Mouse (Mus musculus): ENCODE measurements at regions not wholly inside any gene's neighbourhood (a gene's known extent, or its start where the extent isn't known, plus 50 kb on each side); places are given as distances from the start of the nearest gene placed in this dataset.

- H3K9ac ChIP-seq (ENCODE audit: insufficient read depth, low read depth, low read length, poor library complexity, severe bottlenecking), result no peak overlapping the region
- in situ Hi-C loops (cut with MboI; ENCODE audit: low sequenced_read_pairs in 2 of 2, unreplicated experiment in 2 of 2), result no loop called here
- no peak overlapping the region for H3K27ac ChIP-seq (ENCODE audit: insufficient read depth, low read depth, low read length, poor library complexity, severe bottlenecking)
- no peaks in the 10 kb centered on the region for H3K4me1 ChIP-seq (ENCODE audit: control insufficient read depth in 2 of 2, insufficient read depth in 2 of 2, low read length in 2 of 2, poor library complexity in 1 of 2)
- no peak for TF ChIP-seq CHD2 (IDR thresholded peaks at IDR 0.05; ENCODE audit: low read depth, low read length)
- TF ChIP-seq HCFC1 (IDR thresholded peaks at IDR 0.05; ENCODE audit: borderline replicate concordance, insufficient read depth, low read length), result no peak
- TF ChIP-seq ZC3H11A (IDR thresholded peaks at IDR 0.05; ENCODE audit: borderline replicate concordance, low read depth, low read length), result no peak
- no peak for TF ChIP-seq MAFK (IDR thresholded peaks at IDR 0.05; ENCODE audit: insufficient read depth, low read depth, low read length)
- no peak for TF ChIP-seq ZNF384 (IDR thresholded peaks at IDR 0.05; ENCODE audit: low read depth, low read length)
- DNase-seq (ENCODE audit: low read depth, low spot score), result no peak
- H3K4me3 ChIP-seq (ENCODE audit: insufficient read depth in 1 of 2, low read depth in 1 of 2, low read length in 2 of 2, poor library complexity in 1 of 2, severe bottlenecking in 1 of 2), result no peak overlapping the region
- H3K36me3 ChIP-seq (ENCODE audit: control insufficient read depth, insufficient read depth, low read length, poor library complexity, severe bottlenecking), result no peaks in the 10 kb centered on the region
- no peaks in the 10 kb centered on the region for H3K9me3 ChIP-seq (ENCODE audit: control insufficient read depth, insufficient read depth, low read depth, low read length)
Measured at GRCm38 (mm10) chr2:78655156-78655855, 212.6 kb upstream of the Ube2e3 start.

GRCm38 (mm10) chr2:78651549-78651948 lies 216.4 kb upstream of the Ube2e3 start:
- no peak for DNase-seq (ENCODE audit: low read depth, low spot score)
- no peak overlapping the region for H3K27ac ChIP-seq (ENCODE audit: insufficient read depth, low read depth, low read length, poor library complexity, severe bottlenecking)
- H3K4me3 ChIP-seq (ENCODE audit: insufficient read depth in 1 of 2, low read depth in 1 of 2, low read length in 2 of 2, poor library complexity in 1 of 2, severe bottlenecking in 1 of 2), result no peak overlapping the region
- no peak overlapping the region for H3K9ac ChIP-seq (ENCODE audit: insufficient read depth, low read depth, low read length, poor library complexity, severe bottlenecking)
- H3K36me3 ChIP-seq (ENCODE audit: control insufficient read depth, insufficient read depth, low read length, poor library complexity, severe bottlenecking), result no peaks in the 10 kb centered on the region
- H3K9me3 ChIP-seq (ENCODE audit: control insufficient read depth, insufficient read depth, low read depth, low read length), result no peaks in the 10 kb centered on the region
- TF ChIP-seq HCFC1 (IDR thresholded peaks at IDR 0.05; ENCODE audit: borderline replicate concordance, insufficient read depth, low read length), result no peak
- TF ChIP-seq ZNF384 (IDR thresholded peaks at IDR 0.05; ENCODE audit: low read depth, low read length), result no peak
- no peak for TF ChIP-seq CHD2 (IDR thresholded peaks at IDR 0.05; ENCODE audit: low read depth, low read length)
- no peak for TF ChIP-seq MAFK (IDR thresholded peaks at IDR 0.05; ENCODE audit: insufficient read depth, low read depth, low read length)
- TF ChIP-seq ZC3H11A (IDR thresholded peaks at IDR 0.05; ENCODE audit: borderline replicate concordance, low read depth, low read length), result no peak
- in situ Hi-C loops (cut with MboI; ENCODE audit: low sequenced_read_pairs in 2 of 2, unreplicated experiment in 2 of 2), result no loop called here
- H3K4me1 ChIP-seq (ENCODE audit: control insufficient read depth in 2 of 2, insufficient read depth in 2 of 2, low read length in 2 of 2, poor library complexity in 1 of 2), result no peaks in the 10 kb centered on the region

DNA sequence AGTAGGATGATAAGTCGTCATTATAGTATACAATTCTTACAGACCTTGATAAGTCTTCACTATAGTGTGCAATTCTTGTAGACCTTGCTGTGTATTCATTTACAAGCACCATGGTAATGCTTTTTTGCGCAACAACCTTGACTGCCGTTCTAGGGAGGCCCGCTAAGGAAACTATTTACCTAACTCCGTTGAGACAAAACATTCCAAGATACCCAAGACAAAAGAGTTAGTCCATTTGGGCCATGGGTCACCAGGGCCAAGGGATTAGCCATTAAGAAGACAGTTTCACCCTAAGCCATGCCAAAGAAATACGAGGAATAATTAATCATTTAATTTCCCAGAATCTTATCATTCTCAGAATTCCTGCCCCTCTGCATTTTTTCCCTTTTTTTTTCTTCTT lies 227.6 kb upstream of the Ube2e3 start:
- in situ Hi-C loops (cut with MboI; ENCODE audit: low sequenced_read_pairs in 2 of 2, unreplicated experiment in 2 of 2), result no loop called here
- H3K4me1 ChIP-seq (ENCODE audit: control insufficient read depth in 2 of 2, insufficient read depth in 2 of 2, low read length in 2 of 2, poor library complexity in 1 of 2), result no peaks in the 10 kb centered on the region
- no peak for DNase-seq (ENCODE audit: low read depth, low spot score)
- no peaks in the 10 kb centered on the region for H3K36me3 ChIP-seq (ENCODE audit: control insufficient read depth, insufficient read depth, low read length, poor library complexity, severe bottlenecking)
- no peaks in the 10 kb centered on the region for H3K9me3 ChIP-seq (ENCODE audit: control insufficient read depth, insufficient read depth, low read depth, low read length)
- TF ChIP-seq MAFK (IDR thresholded peaks at IDR 0.05; ENCODE audit: insufficient read depth, low read depth, low read length) (no peak), CHD2 (IDR thresholded peaks at IDR 0.05; ENCODE audit: low read depth, low read length) (no peak), HCFC1 (IDR thresholded peaks at IDR 0.05; ENCODE audit: borderline replicate concordance, insufficient read depth, low read length) (no peak), ZNF384 (IDR thresholded peaks at IDR 0.05; ENCODE audit: low read depth, low read length) (no peak), ZC3H11A (IDR thresholded peaks at IDR 0.05; ENCODE audit: borderline replicate concordance, low read depth, low read length) (no peak)
- no peak overlapping the region for H3K4me3 ChIP-seq (ENCODE audit: insufficient read depth in 1 of 2, low read depth in 1 of 2, low read length in 2 of 2, poor library complexity in 1 of 2, severe bottlenecking in 1 of 2)
- H3K9ac ChIP-seq (ENCODE audit: insufficient read depth, low read depth, low read length, poor library complexity, severe bottlenecking), result no peak overlapping the region
- no peak overlapping the region for H3K27ac ChIP-seq (ENCODE audit: insufficient read depth, low read depth, low read length, poor library complexity, severe bottlenecking)

GRCm38 (mm10) chr2:78625264-78625663 lies 242.7 kb upstream of the Ube2e3 start:
- in situ Hi-C loops (cut with MboI; ENCODE audit: low sequenced_read_pairs in 2 of 2, unreplicated experiment in 2 of 2), result no loop called here
- Histone ChIP-seq H3K9ac (ENCODE audit: insufficient read depth, low read depth, low read length, poor library complexity, severe bottlenecking) (no peak overlapping the region), H3K9me3 (ENCODE audit: control insufficient read depth, insufficient read depth, low read depth, low read length) (no peaks in the 10 kb centered on the region), H3K27ac (ENCODE audit: insufficient read depth, low read depth, low read length, poor library complexity, severe bottlenecking) (no peak overlapping the region), H3K4me1 (ENCODE audit: control insufficient read depth in 2 of 2, insufficient read depth in 2 of 2, low read length in 2 of 2, poor library complexity in 1 of 2) (no peaks in the 10 kb centered on the region), H3K36me3 (ENCODE audit: control insufficient read depth, insufficient read depth, low read length, poor library complexity, severe bottlenecking) (no peaks in the 10 kb centered on the region), H3K4me3 (ENCODE audit: insufficient read depth in 1 of 2, low read depth in 1 of 2, low read length in 2 of 2, poor library complexity in 1 of 2, severe bottlenecking in 1 of 2) (no peak overlapping the region)
- TF ChIP-seq MAFK (IDR thresholded peaks at IDR 0.05; ENCODE audit: insufficient read depth, low read depth, low read length) (no peak), CHD2 (IDR thresholded peaks at IDR 0.05; ENCODE audit: low read depth, low read length) (no peak), ZC3H11A (IDR thresholded peaks at IDR 0.05; ENCODE audit: borderline replicate concordance, low read depth, low read length) (no peak), HCFC1 (IDR thresholded peaks at IDR 0.05; ENCODE audit: borderline replicate concordance, insufficient read depth, low read length) (no peak), ZNF384 (IDR thresholded peaks at IDR 0.05; ENCODE audit: low read depth, low read length) (no peak)
- no peak for DNase-seq (ENCODE audit: low read depth, low spot score)
